Mouse (Mus musculus) embryonic fibroblast, embryonic 13.5 days (primary cell): ENCODE results near the gene Rcvrn.

Experiments
- CTCF ChIP-seq: IDR thresholded peaks from 2 replicates; pipeline ENCODE4 v1.5.1; 2011; ENCODE audit warnings: mild to moderate bottlenecking, control low read depth, low read length, moderate library complexity, borderline replicate concordance; ENCODE audit not compliant: insufficient read depth
- POLR2A ChIP-seq: IDR thresholded peaks from 2 replicates; pipeline ENCODE4 v1.6.1; 2011; ENCODE audit warnings: low read depth, mild to moderate bottlenecking, control low read depth, low read length, moderate library complexity

GRCm38 (mm10) chr11:67663437-67663836, 31.7 kb upstream of the Rcvrn start:
- TF ChIP-seq CTCF: no peak
- no peak for TF ChIP-seq POLR2A
